Mouse (Mus musculus) hematopoietic stem cell, adult 5-6 weeks (primary cell): Measurements from ENCODE around the gene Rragd. TPM values are rescaled to one million over a fixed set of nuclear protein-coding genes. Genes with fewer than 3 reads are reported as not detected.

Source experiments
- ATAC-seq, 2 experiments: fragments of 125-278 bp in 1 of 2; replicated peaks in 1 of 2; 2 replicates each; pipeline ENCODE4 v1.8.0; 2016 to 2017; ENCODE audit warnings: inconsistent platforms in 2 of 2, mild to moderate bottlenecking in 2 of 2, moderate number of reproducible peaks in 2 of 2, low read depth in 1 of 2, moderate TSS enrichment in 1 of 2; ENCODE audit not compliant: low FRiP score in 2 of 2, poor library complexity in 2 of 2, severe bottlenecking in 2 of 2, insufficient read depth in 1 of 2, low TSS enrichment in 1 of 2
- total RNA-seq: library from RNA; stranded (forward); fragments of 172-1452, 232-1000 nt; gene quantifications from 2 replicates; pipeline ENCODE4 v1.2.3, GENCODE M21; 2017

Rragd gene
- total RNA-seq, 1 experiment from 2014 or later, result 0.35 TPM

DNA sequence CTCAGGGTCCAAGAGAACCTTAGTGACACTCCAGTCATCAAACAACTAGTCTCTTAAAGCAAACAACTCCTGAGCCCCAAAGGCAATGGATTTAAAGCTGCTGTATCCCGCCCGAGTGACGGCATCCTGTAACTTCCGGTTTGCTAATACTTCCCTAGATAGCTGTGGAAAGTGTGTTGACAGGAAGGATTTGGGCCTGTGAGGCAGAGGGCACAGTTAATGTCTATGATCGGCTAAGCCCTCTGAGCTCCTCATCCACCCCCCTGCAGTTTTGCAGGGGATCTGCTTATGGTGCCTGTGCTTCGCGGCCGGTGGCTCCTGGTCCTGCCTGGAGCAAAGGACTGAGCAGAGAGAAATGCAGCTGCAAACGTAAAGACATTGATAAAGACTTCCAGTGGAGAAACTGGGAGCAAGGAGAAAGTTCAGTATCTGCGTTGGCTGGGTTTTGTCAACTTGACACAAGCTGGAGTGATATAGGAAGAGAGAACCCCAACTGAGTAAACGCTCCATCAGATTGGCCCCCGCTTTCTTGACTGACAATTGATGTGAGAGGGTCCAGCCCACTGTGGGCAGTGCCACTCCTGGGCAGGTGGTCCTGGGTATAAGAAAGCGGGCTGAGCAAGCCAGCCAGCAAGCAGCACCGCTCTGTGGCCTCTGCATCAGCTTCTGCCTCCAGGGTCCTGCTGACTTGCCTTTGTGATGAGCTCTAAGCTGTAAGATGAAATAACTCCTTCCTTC is 83.6 kb downstream of the Rragd start:
- no peak for ATAC-seq

DNA sequence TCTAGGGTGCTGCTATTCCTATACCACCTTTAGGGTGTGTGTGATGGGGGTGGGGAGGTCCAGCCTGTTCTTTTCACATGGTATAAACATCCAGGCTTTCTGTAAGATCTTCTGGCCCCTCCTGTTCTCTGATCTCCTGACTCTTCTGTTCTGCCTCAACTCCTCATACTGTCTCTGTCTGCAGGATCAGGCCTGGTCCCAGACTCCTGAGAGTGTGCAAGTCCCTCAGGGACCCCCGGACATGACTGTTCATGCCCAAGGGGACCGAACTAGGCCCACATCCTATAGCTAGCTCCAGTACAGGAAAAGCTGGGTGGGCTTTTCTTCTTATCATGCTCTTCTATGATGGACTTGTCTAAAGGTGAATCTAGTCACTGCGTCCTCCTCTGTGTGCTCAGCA is 84.5 kb downstream of the Rragd start:
- no peak for ATAC-seq

DNA sequence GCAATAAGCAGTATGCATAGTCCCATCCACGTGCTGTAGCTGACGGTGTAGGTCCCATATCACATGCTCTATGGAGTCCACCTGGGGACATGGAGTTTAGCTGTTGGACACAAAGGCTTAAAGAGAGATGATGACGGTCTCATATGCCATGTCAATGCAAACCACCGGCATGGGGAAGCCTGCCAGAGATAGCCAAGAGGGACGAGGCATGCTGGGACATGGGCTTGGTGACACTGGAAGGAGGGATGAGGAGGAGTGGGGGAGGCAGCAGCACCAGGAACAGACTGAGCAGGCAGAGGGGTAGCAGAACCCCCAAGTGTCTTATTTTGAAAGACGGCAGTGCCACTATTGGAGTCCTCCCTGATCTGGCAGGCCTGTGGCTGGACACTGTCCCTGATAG is 85.0 kb downstream of the Rragd start:
- no peak for ATAC-seq

DNA sequence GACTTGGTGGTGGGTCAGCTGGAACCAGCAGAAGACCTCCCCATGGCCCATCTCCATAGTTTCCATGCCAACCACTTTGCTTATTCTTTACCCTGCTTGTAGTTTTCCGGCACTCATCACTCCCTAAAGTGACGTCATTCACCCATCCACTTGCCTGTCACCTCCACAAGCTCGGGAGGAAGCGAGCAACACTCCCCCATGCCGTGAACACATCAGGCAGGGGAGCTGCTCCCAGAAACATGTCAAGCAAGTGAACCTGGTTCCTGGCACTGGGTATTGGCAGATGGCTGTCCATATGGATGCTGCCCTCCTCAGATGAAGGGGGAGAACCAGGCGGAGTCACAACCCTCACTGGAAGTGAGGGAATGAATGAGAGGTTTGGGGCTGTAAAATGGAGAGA is 86.1 kb downstream of the Rragd start:
- no peak for ATAC-seq

DNA sequence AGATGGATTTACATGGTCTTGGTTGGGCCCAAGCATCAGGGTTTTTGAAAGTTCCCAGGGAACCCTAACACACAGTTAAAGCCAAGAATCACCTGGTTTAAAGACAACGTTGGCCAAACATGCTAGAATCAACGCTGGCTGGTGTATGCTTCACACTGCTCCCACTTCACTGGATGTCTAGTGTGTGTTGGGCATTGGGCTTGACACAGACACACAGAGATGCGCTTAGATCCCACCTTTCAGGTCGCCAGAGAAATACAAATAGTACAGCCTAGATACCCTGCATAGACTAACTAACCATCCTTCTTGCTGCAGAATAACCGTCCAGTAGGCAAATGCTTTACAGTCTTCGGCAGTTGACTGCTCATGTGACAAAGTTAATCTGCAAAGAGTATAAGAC is 87.5 kb downstream of the Rragd start:
- no peak for ATAC-seq

DNA sequence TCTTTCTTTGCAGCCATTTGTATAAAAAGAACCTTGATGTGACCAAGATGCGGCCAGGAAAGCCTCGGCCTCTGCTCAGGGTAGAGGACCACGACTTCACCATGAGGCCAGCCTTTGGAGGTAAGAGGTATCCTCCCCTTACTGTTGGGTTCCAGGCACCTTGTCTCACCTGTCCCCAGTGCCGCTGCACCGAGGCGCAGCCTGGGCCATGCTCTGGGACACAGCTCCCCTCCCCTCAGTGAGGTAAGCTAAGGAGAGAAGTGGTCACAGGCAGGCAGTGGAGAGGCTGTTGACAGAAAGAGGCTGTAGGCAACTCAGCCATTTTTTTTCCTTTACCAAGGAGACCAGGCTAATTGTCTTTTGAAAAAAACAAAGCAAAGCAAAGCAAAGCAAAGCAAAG is 88.5 kb downstream of the Rragd start:
- ATAC-seq, result no peak

Other genes with a start within 250 kb of the Rragd start
- gene Lyrm2, start 182.8 kb upstream of the Rragd start, total RNA-seq, result 57.4 and 69.7 TPM in 2 replicates
- gene Ankrd6, start 32.2 kb upstream of the Rragd start, total RNA-seq, result 2.8 and 5.0 TPM in 2 replicates
- gene Ube2j1, start 48.4 kb downstream of the Rragd start, total RNA-seq, result 53.3 and 58.7 TPM in 2 replicates
- gene Gabrr2, start 80.0 kb downstream of the Rragd start, total RNA-seq, result not detected in 2 replicates
- not detected in 2 replicates for gene Gabrr1, start 149.5 kb downstream of the Rragd start, total RNA-seq
- gene Pm20d2, start 206.7 kb downstream of the Rragd start, total RNA-seq, result 1.9 and 3.3 TPM in 2 replicates
- 0.25 and 0.89 TPM in 2 replicates for gene Srsf12, start 226.0 kb downstream of the Rragd start, total RNA-seq